Mouse (Mus musculus): ENCODE results near the gene Umad1.

GRCm38 (mm10) chr6:8376351-8376750 is 117.3 kb downstream of the Umad1 start:
- TF ChIP-seq KAT2A (IDR thresholded peaks at IDR 0.05; ENCODE audit: insufficient replicate concordance, low read length) = no peak
- TF ChIP-seq BHLHE40 (IDR thresholded peaks at IDR 0.05; ENCODE audit: low read depth, low read length) = no peak
- no peak for TF ChIP-seq POLR2A (IDR thresholded peaks at IDR 0.05; ENCODE audit: low read depth, low read length)
- no peak for TF ChIP-seq JUN (IDR thresholded peaks at IDR 0.05; ENCODE audit: insufficient read depth, low read depth, low read length)
- TF ChIP-seq SMC3 (IDR thresholded peaks at IDR 0.05; ENCODE audit: low read depth, low read length) = no peak
- TF ChIP-seq E2F4 (IDR thresholded peaks at IDR 0.05; ENCODE audit: insufficient replicate concordance, low read depth, low read length) = no peak

Data from CH12.LX (cell line).